Mouse (Mus musculus) heart, embryonic 13.5 days (tissue): Measurements from ENCODE around the gene Plekhg4. TPM values are rescaled to one million over a fixed set of nuclear protein-coding genes. Genes with fewer than 3 reads are reported as not detected.

Experiments
- ATAC-seq: fragments of 200-750 bp; cut with Nextera tagmentation; 2 replicates; pipeline ENCODE4 v1.8.0; 2017; ENCODE audit warnings: moderate TSS enrichment; ENCODE audit not compliant: insufficient number of reproducible peaks, low FRiP score, low TSS enrichment; ENCODE audit errors: extremely low read depth
- H3K27ac ChIP-seq: fragments of 300-500 bp; sonication (generic); replicated peaks from 2 replicates; pipeline ENCODE4 v1.5.1; 2015; ENCODE audit warnings: moderate library complexity, mild to moderate bottlenecking, inconsistent platforms
- H3K27me3 ChIP-seq: fragments of 300-500 bp; sonication (generic); replicated peaks from 2 replicates; pipeline ENCODE4 v1.6.1; 2015; ENCODE audit warnings: mild to moderate bottlenecking, inconsistent platforms
- H3K36me3 ChIP-seq: fragments of 300-500 bp; sonication (generic); 2 replicates; pipeline ENCODE4 v1.6.1; 2015; ENCODE audit warnings: mild to moderate bottlenecking, inconsistent platforms
- H3K4me1 ChIP-seq: fragments of 300-500 bp; sonication (generic); 2 replicates; pipeline ENCODE4 v1.6.1; 2015; ENCODE audit warnings: inconsistent platforms
- H3K4me2 ChIP-seq: fragments of 300-500 bp; sonication (generic); 2 replicates; pipeline ENCODE4 v1.6.1; 2015; ENCODE audit warnings: inconsistent platforms, mild to moderate bottlenecking, moderate library complexity
- H3K4me3 ChIP-seq: fragments of 300-500 bp; sonication (generic); 2 replicates; pipeline ENCODE4 v1.5.1; 2015; ENCODE audit warnings: moderate library complexity, mild to moderate bottlenecking, inconsistent platforms
- H3K9ac ChIP-seq: fragments of 300-500 bp; sonication (generic); 2 replicates; pipeline ENCODE4 v1.6.1; 2015; ENCODE audit warnings: inconsistent platforms, mild to moderate bottlenecking, moderate library complexity
- H3K9me3 ChIP-seq: fragments of 300-500 bp; sonication (generic); 2 replicates; pipeline ENCODE4 v1.6.1; 2016; ENCODE audit warnings: inconsistent platforms
- WGBS: fragments of 180-500 bp; shearing (Covaris S2); methylation state at CpG from one replicate; pipeline ENCODE4 v1.1.7; 2015; ENCODE audit warnings: mixed read lengths; 5-methylcytosine and 5-hydroxymethylcytosine counted together
- polyA plus RNA-seq: library from polyadenylated mRNA; unstranded; fragments of >200 nt; fragmentation: Nextera tagmentation; extraction: Ambion mirVana; gene quantifications from 2 replicates; pipeline ENCODE4 v1.2.1, GENCODE M21; 2015

Plekhg4 gene
- 0.23 and 0.42 TPM in 2 replicates for polyA plus RNA-seq

- peaks cover 15% of the 10 kb centered on the region for H3K4me1 ChIP-seq
- no peaks in the 10 kb centered on the region for H3K9me3 ChIP-seq
- no peak for ATAC-seq
- no peaks in the 10 kb centered on the region for H3K36me3 ChIP-seq
- H3K9ac ChIP-seq: no peak within 1 kb of the TSS
- no peak within 1 kb of the TSS; the same call in 1 of the 2 replicates for H3K4me2 ChIP-seq
- WGBS: 56% methylated on average over 2 of the region's 2 CpGs
- peaks cover 54% of the 10 kb centered on the region for H3K27me3 ChIP-seq
- H3K27ac ChIP-seq: no peak within 1 kb of the TSS
- H3K4me3 ChIP-seq: no peak within 1 kb of the TSS
These were observed at the start of gene Plekhg4 for GRCm38 (mm10) chr8:105373032-105373431. Gene Plekhg4, plus strand, starts transcription at chr8:105373274.

DNA sequence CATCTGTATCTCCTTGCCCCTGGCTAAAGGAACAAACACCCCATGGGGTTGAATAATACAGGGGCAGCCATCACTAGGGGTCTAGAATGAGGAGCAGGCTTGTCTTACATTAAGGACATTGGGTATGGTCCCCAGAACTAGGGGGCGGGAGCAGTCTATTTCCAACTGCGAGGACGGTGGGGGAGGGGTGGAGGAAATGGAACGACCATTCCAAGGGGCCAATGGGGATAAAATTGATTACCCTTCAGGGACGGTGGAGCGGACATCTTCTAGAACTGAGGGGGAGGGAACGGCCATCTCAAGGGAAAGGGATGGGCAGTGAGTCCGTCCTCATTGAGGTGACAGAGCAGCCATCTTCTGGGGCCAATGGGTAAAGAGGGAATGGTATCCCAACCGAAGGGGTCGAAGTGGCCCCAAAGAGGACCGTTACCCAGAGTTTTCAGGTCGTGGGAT lies 47.4 kb upstream of the Plekhg4 start:
- Histone ChIP-seq H3K4me1 (peaks cover 26% of the 10 kb centered on the region), H3K36me3 (peaks cover 52% of the 10 kb centered on the region), H3K9ac (peak overlapping the region; percentile 94), H3K4me3 (peak overlapping the region; percentile 87), H3K9me3 (no peaks in the 10 kb centered on the region), H3K27ac (peak overlapping the region; percentile 90), H3K27me3 (no peaks in the 10 kb centered on the region), H3K4me2 (peak overlapping the region; percentile 95)
- no peak for ATAC-seq
- WGBS: 0% methylated on average over 12 of the region's 12 CpGs

- peaks cover 56% of the 10 kb centered on the region for H3K36me3 ChIP-seq
- H3K27ac ChIP-seq: peak within 1 kb of the TSS; percentile 90
- peak within 1 kb of the TSS; percentile 87 for H3K4me3 ChIP-seq
- peak within 1 kb of the TSS; percentile 95 for H3K4me2 ChIP-seq
- WGBS: 0% methylated on average over 36 of the region's 36 CpGs
- H3K9me3 ChIP-seq: no peaks in the 10 kb centered on the region
- peak within 1 kb of the TSS; percentile 94 for H3K9ac ChIP-seq
- peak; percentile 79 for ATAC-seq
- no peaks in the 10 kb centered on the region for H3K27me3 ChIP-seq
- H3K4me1 ChIP-seq: peaks cover 26% of the 10 kb centered on the region
These were observed 46.9 kb upstream of the Plekhg4 start, which contains the start of the genes Lrrc29 and Tmem208 for GRCm38 (mm10) chr8:105326141-105326672. Gene Lrrc29, minus strand, starts transcription at chr8:105326278. Gene Tmem208, plus strand, starts transcription at chr8:105326354.

- peak overlapping the region; percentile 90 for H3K27ac ChIP-seq
- H3K9ac ChIP-seq: peak overlapping the region; percentile 94
- no peak for ATAC-seq
- H3K4me3 ChIP-seq: peak overlapping the region; percentile 87
- peaks cover 26% of the 10 kb centered on the region for H3K4me1 ChIP-seq
- H3K4me2 ChIP-seq: peak overlapping the region; percentile 95
- WGBS: 28% methylated on average over 6 of the region's 6 CpGs
- H3K36me3 ChIP-seq: peaks cover 56% of the 10 kb centered on the region
- no peaks in the 10 kb centered on the region for H3K27me3 ChIP-seq
- no peaks in the 10 kb centered on the region for H3K9me3 ChIP-seq
These were observed 46.1 kb upstream of the Plekhg4 start for GRCm38 (mm10) chr8:105326968-105327367.

GRCm38 (mm10) chr8:105330325-105330724 lies 42.7 kb upstream of the Plekhg4 start:
- no peak overlapping the region for H3K4me2 ChIP-seq
- no peaks in the 10 kb centered on the region for H3K27me3 ChIP-seq

DNA sequence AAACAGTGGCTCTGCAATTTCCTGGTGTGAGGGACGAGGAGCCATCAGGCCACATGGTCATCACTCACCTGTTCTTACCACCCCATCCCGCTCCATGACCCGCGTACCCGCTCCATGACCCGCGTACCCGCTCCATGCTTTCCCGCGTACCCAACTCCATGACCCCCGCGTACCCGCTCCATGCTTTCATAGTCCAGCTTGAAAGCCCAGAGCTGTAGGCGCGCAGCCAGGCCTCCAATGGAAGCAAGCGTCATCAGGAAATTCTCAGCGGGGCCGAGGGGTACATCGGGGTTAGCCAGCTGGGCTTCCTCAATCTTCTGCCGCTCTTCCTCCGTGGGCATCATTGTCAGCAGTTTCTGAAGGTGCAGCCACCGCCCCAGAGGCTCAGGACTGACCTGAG lies 41.6 kb upstream of the Plekhg4 start:
- peaks cover 17% of the 10 kb centered on the region for H3K4me1 ChIP-seq
- no peaks in the 10 kb centered on the region for H3K9me3 ChIP-seq
- no peak overlapping the region for H3K9ac ChIP-seq
- no peak overlapping the region for H3K27ac ChIP-seq
- peaks cover 87% of the 10 kb centered on the region for H3K36me3 ChIP-seq
- no peak for ATAC-seq
- H3K27me3 ChIP-seq: no peaks in the 10 kb centered on the region
- WGBS: 92% methylated on average over 22 of the region's 22 CpGs
- H3K4me3 ChIP-seq: no peak overlapping the region
- H3K4me2 ChIP-seq: no peak overlapping the region

More at GRCm38 (mm10) chr8:105330325-105330724, 42.7 kb upstream of the Plekhg4 start:
- Histone ChIP-seq H3K36me3 (peaks cover 76% of the 10 kb centered on the region), H3K27ac (no peak overlapping the region), H3K4me3 (no peak overlapping the region), H3K9ac (no peak overlapping the region), H3K4me1 (peaks cover 20% of the 10 kb centered on the region), H3K9me3 (no peaks in the 10 kb centered on the region)
- WGBS: 94% methylated on average over 12 of the region's 12 CpGs
- no peak for ATAC-seq

DNA sequence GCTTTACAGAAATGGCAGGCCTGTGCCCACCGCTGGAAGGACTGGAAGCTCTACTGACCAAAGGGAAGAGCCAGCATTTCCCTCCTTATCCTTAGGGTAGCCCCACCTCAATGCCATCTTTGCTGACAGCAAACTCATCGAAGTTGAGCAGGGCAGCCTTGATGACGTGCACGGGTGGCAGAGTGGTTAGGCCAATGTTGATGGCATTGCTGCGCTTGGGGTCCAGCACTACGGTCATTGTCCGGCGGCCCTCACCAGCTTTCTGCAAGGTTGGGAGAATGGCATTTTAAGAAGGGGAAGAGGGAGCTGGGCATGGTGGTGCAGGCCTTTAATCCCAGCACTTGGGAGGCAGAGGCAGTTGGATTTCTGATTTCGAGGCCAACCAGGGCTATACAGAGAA lies 41.1 kb upstream of the Plekhg4 start:
- no peaks in the 10 kb centered on the region for H3K9me3 ChIP-seq
- H3K4me3 ChIP-seq: no peak overlapping the region
- H3K27me3 ChIP-seq: no peaks in the 10 kb centered on the region
- peaks cover 15% of the 10 kb centered on the region for H3K4me1 ChIP-seq
- H3K9ac ChIP-seq: no peak overlapping the region
- no peak overlapping the region for H3K4me2 ChIP-seq
- WGBS: 92% methylated on average over 9 of the region's 9 CpGs
- peaks cover 92% of the 10 kb centered on the region for H3K36me3 ChIP-seq
- ATAC-seq: no peak
- H3K27ac ChIP-seq: no peak overlapping the region

- Histone ChIP-seq H3K27ac (no peak overlapping the region), H3K4me1 (peaks cover 9% of the 10 kb centered on the region), H3K4me2 (no peak overlapping the region), H3K36me3 (peaks cover 98% of the 10 kb centered on the region), H3K9me3 (no peaks in the 10 kb centered on the region), H3K27me3 (no peaks in the 10 kb centered on the region), H3K4me3 (no peak overlapping the region), H3K9ac (no peak overlapping the region)
- 48% methylated on average over 2 of the region's 2 CpGs for WGBS
- no peak for ATAC-seq
These were observed 40.6 kb upstream of the Plekhg4 start for GRCm38 (mm10) chr8:105332523-105332922.

GRCm38 (mm10) chr8:105336373-105337130 lies 36.5 kb upstream of the Plekhg4 start:
- no peak for ATAC-seq
- WGBS: 62% methylated on average over 32 of the region's 32 CpGs
- H3K9ac ChIP-seq: no peak overlapping the region
- no peak overlapping the region for H3K4me2 ChIP-seq
- H3K4me1 ChIP-seq: peaks cover 39% of the 10 kb centered on the region
- H3K36me3 ChIP-seq: peaks cover 73% of the 10 kb centered on the region
- no peaks in the 10 kb centered on the region for H3K27me3 ChIP-seq
- H3K27ac ChIP-seq: no peak overlapping the region
- H3K4me3 ChIP-seq: no peak overlapping the region
- H3K9me3 ChIP-seq: no peaks in the 10 kb centered on the region

DNA sequence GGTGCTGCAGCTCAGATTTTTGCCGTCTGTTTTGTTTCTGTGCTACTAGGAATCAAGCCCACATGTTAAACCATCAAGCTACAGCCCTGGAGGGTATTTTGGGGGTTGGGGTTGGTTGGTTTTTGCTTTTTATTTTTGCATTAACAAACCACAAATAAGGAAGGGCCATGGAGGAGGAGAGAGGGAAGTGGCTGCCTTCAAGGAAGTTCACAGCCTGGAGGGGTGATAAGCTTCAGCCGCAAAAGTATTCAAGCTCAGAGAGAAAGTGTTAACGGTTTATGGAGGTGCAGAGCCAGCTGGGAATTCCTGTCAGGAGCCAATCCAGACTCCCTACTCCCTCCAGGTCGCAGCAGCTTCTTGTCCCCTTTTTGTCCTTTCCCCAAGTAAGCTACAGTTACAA lies 34.1 kb upstream of the Plekhg4 start:
- Histone ChIP-seq H3K9me3 (no peaks in the 10 kb centered on the region), H3K4me1 (peaks cover 58% of the 10 kb centered on the region), H3K27me3 (no peaks in the 10 kb centered on the region), H3K36me3 (peaks cover 48% of the 10 kb centered on the region), H3K4me2 (peak overlapping the region; percentile 16), H3K27ac (peak overlapping the region; percentile 64), H3K9ac (peak overlapping the region; percentile 67), H3K4me3 (no peak overlapping the region)
- 19% methylated on average over 4 of the region's 4 CpGs for WGBS
- ATAC-seq: no peak

DNA sequence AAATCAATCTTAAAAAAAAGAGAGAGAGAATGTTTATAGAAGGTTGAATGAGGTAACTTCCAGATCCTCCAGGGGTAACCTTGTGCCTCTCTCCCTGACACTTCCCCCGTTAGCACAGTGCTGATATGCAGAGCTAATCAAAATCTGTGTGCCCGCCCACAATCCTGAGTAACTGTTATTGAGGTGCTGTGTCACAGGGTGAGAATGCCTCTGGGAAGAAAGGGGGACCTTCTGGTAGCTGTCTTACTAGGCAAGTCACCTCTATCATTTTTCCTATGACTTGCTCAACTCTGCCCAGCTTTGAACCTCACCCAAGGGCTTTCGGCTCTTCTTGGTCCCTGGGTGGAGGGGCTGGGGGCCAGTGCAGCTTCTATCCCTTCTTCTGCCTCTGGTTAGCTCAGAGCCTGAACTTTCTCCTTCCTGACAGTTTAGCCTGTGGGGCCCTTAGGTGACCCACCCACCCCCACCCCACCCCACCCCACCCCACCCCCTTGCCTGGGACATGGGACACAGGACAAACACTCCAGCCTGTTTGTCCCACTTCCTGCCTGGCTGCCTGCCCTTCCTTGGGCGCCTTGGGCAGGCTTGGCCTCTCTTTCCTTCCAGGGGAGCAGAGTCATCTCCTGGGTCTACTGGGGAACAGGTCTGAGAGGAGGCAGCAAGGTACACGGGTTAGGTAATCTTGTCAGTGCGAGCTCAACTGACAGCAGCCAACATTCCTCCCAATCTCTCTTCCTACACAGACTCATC lies 33.0 kb upstream of the Plekhg4 start:
- peaks cover 68% of the 10 kb centered on the region for H3K4me1 ChIP-seq
- peaks cover 37% of the 10 kb centered on the region for H3K36me3 ChIP-seq
- no peak overlapping the region for H3K9ac ChIP-seq
- H3K27ac ChIP-seq: peak overlapping the region; percentile 64
- ATAC-seq: no peak
- WGBS: 47% methylated on average over 6 of the region's 6 CpGs
- no peak overlapping the region for H3K4me3 ChIP-seq
- H3K9me3 ChIP-seq: no peaks in the 10 kb centered on the region
- no peaks in the 10 kb centered on the region for H3K27me3 ChIP-seq
- no peak overlapping the region for H3K4me2 ChIP-seq
